Mouse (Mus musculus) heart, adult 11 months (tissue): ENCODE results near the gene Cnfn.
"Not testable (repeated sequence)": the region's sequence is repeated elsewhere in the genome, so short reads cannot be mapped to it uniquely, and the experiment has no call there.

Experiments
- DNase-seq: peaks from one replicate; pipeline ENCODE4 v3.0.0; 2022

Cnfn gene

DNA sequence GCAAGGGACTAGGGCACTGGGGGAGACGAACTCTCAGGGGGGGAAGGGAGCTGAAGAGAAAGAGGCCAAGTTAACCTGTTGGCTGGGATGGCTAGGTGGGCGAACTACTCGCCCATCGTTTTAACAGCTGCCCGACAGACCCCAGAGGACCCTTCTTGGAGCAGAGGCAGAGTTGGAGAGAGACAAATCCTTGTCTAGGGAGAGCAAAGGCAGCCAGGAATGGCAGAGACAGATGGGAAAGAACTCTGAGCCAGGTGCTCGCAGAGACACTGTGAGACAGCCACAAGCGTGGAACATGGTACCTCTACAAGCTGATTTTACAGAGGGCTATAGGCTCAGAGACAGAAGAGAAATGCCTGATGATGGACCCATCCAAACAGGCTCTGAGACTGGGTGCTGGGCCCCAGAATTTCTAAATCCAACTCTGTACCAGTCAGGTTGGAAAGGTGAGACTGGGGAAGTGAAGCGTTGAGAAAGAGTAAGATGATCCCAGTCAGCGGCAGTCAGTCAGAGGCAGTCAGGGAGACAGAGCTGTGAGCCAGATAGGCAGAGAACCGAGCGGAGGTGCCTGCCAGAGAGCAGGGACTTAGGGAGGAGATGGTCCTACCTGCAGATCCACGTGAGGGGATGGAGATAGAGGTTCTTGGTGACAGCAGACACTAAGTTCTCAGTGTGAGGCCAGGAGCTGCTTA is at the start of gene Cnfn:
TSS of gene Cnfn (minus strand) at position 667 of the 692 bp plus-strand sequence.
- DNase-seq: no peak

- DNase-seq: no peak
These were observed 48.1 kb upstream of the Cnfn start for GRCm38 (mm10) chr7:25417597-25417996.

DNA sequence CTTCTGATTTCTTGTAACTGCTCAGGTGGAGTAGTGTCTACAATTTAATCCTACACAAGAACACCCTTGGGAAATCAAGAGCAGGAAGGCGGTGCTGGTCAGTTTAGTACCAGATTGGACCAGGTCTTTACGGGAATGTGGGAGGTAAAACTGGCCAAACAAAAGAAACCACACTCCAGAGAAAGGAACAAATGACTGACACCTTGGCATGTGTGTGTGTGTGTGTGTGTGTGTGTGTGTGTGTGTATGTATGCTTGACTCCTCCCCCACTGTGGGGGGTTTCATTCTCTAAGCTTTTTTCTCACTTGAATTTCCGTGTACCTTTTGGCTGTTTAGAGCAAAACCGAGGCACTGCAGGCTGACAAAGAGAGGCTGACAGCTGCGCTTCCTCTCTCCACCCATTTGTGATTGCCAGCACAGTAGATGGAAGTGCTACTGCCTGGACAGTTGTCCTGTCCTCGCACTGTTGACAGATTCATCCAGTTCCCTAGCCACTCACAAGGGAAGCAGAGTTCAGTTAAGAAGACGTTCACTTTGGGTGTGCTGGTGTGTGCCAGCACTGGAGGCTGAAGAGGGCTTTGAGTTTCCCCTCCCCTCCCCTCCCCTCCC is 43.4 kb upstream of the Cnfn start, which contains the start of gene Cxcl17:
TSS of gene Cxcl17 (minus strand) at position 54 of the 609 bp plus-strand sequence.
- DNase-seq: peak; percentile 88

GRCm38 (mm10) chr7:25411861-25412260 is 42.3 kb upstream of the Cnfn start:
- peak; percentile 72 for DNase-seq

GRCm38 (mm10) chr7:25410969-25411615 is 41.6 kb upstream of the Cnfn start:
- DNase-seq: peak; percentile 69

GRCm38 (mm10) chr7:25409114-25409760 is 39.7 kb upstream of the Cnfn start:
- peak; percentile 69 for DNase-seq

GRCm38 (mm10) chr7:25406468-25406867 is 36.9 kb upstream of the Cnfn start:
- peak; percentile 64 for DNase-seq

GRCm38 (mm10) chr7:25402671-25403101 is 33.2 kb upstream of the Cnfn start:
- DNase-seq: peak; percentile 90

DNA sequence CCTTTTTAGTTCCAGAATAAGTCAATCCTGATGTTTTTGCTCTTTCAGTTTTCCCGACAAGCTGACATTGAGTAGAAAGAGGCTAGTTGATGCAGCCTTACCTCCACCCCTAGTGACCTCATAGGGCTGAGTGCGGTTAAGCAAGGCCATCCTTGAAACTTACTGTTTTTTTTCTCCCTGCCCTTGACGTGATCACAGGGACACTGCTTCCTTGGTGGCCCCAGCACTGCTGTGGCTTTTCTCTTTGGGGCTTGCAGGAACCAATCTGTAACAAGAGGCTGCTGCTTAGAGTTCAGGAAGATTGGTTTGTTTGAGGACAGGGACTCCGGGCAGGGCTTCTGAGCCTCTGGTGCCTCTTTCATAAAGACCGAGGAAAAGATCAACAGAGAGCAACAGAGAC is 32.5 kb upstream of the Cnfn start:
- peak; percentile 75 for DNase-seq

DNA sequence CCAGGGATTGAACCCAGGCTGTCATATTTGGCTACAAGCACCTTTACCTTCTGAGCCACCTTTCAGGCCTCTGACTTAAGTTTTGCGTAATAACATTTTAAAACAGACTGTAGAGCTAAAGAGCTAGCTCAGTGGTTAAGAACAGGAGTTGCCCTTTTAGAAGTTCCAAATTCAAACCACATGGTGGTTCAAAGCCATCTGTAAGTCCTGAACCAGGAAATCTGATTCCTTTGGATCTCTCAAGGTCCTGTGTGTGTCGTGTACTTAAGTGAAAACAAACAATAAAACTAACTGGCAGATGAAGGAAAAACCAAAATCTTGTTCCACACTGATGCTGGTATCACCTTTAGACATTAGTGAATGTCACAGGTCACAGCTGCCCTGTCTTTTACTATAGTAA is 32.0 kb upstream of the Cnfn start:
- peak; percentile 4 for DNase-seq

GRCm38 (mm10) chr7:25399028-25399427 is 29.5 kb upstream of the Cnfn start:
- DNase-seq: not testable (repeated sequence)

DNA sequence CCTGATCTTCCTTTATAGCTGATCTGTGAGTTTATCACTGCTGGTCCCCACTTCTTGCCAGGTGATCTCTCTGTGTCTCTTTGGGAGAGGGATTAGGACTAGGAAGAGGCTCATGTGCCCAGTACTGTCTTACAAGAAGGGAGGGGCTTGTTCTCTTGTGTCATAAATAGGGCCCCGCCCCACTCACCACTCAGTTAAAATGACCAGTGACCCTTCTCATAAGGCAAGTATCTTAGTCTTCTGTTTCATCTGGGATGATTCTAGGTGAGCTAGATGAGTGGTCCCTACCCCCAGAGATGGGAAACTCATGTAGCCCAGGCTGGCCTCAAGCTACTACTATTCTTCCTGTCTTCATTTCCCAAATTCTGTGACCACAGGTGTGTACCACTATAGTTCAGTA is 29.1 kb upstream of the Cnfn start, which contains the start of gene Lipe:
TSS of gene Lipe (minus strand) at position 101 of the 400 bp plus-strand sequence.
- DNase-seq: peak; percentile 70

DNA sequence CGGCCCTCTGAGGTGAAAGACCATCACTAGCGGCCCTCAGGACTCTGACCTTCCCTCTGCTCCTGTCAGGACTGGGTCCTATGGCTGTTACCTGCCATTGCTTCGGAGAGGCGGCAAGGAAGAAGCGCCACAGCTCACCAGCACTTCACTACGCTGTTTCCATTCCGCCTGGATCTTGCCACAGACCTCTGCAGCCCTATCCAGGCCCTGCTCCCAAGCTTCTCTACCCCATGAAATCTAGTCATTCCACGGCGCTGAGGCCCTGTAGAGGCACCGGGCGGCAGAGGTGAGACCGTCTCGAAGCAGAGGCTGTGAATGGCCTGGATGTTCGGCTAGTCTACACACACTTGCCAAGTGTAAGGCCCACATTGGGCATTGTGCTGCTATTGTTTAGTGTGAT is 27.1 kb upstream of the Cnfn start:
- peak; percentile 94 for DNase-seq

GRCm38 (mm10) chr7:25395558-25396521 is 26.3 kb upstream of the Cnfn start:
- peak; percentile 100 for DNase-seq

- no peak for DNase-seq
These were observed 25.6 kb upstream of the Cnfn start for GRCm38 (mm10) chr7:25395186-25395557.

DNA sequence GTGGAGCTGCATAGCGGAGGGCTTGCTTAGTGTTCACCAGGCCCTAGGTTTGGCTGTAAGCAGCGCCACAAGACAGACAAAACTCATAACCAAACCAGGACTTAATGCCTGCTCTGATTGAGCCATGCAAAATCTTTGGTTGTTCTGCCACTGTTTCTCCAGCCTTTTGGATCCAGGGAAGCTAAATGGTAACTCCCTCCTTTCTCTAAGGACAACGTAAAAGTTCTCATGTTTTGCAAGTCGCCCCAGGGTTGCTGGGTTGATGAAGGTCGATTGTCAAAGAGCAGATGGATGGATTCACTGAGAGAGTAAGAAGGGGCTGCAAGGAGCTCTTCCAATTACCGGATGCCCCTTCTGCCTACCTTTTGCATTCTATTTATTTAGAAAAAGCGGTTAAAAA is 25.2 kb upstream of the Cnfn start:
- peak; percentile 88 for DNase-seq

GRCm38 (mm10) chr7:25393451-25394210 is 24.1 kb upstream of the Cnfn start:
- peak; percentile 84 for DNase-seq

- peak; percentile 89 for DNase-seq
These were observed 23.3 kb upstream of the Cnfn start for GRCm38 (mm10) chr7:25392851-25393250.

DNA sequence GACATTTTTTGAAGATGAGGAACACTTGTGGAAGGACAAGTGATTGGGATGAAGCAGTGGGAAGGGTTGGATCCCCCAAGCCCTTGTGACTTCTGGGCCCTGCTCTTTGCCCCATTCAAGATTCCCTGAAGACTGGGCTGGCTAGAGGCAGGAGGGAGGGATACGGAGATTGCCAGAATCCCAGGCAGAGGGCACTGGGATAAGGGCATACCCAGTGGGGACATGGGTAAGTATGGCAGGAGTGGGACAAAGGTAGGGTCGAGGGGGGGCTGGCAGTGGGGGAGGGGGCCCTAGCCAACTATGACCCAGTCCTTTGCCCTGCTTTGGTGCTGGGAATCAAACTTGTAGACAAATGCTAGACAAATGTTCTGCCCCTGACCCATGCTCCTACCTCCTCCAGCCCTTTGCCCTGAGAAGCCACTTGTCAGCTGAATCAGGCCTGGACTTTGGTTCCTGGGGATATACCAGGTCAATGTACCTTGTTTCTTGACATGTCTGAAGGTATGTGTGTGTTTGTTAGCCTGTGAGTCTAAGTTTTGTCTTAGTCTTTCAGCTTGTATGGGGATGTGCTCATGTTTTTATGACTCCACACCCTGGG is 22.4 kb upstream of the Cnfn start:
- DNase-seq: peak; percentile 91

DNA sequence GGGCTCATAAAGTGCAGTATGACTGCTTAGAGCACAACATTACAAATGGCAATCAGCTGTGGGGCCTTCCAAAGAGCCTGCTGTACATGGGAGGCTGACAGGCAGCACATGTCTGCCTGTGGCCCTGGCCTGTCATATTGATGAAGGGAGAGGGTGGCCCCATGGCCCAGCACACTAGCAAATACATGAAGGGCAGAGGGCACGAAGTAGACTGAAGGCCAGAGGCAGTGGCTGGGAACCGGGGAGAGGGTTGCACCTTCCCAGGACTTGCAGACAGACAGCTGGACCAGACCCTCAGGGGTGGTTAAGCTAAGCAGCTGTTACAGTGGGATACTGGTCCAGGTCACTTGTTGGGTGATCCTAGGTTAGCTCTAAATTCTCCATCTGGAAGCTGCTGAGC is 21.5 kb upstream of the Cnfn start:
- peak; percentile 94 for DNase-seq
